Mouse (Mus musculus): ENCODE data around the gene Tmsb4x. TPM values are rescaled to one million over a fixed set of nuclear protein-coding genes. Genes with fewer than 3 reads are reported as not detected.

Tmsb4x gene
- polyA plus RNA-seq, 1 experiment, result 12,467 TPM

DNA sequence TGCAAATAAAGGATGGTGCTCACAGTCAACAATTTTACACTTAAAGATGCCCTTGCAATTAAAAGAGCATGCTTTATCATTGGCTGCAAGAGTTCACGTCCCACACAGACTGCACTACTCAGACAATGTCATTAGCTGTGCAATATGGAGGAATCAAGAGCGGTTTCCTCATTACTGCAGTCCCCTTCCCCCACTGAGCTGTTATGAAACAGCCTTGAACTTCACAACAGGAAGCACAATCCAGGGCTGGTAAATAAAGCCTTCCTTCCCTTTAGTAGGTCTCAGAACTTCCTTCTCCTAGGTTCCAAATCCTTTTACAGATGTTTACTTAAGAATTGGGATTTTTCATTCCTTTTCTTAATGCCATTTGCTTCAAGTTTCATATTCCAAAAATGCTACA is 41.8 kb downstream of the Tmsb4x start:
- no peak overlapping the region for H3K4me3 ChIP-seq (ENCODE audit: insufficient read depth, low read length)
- TF ChIP-seq CTCF (IDR thresholded peaks at IDR 0.05; ENCODE audit: low read depth, low read length) (no peak), POLR2A (IDR thresholded peaks at IDR 0.05; ENCODE audit: borderline replicate concordance, low read depth, low read length) (no peak)
- H3K27ac ChIP-seq (ENCODE audit: insufficient read depth, low read depth, low read length), result peak overlapping the region; percentile 95
- H3K4me1 ChIP-seq (ENCODE audit: control insufficient read depth, insufficient read depth, low read length), result peaks cover 45% of the 10 kb centered on the region

DNA sequence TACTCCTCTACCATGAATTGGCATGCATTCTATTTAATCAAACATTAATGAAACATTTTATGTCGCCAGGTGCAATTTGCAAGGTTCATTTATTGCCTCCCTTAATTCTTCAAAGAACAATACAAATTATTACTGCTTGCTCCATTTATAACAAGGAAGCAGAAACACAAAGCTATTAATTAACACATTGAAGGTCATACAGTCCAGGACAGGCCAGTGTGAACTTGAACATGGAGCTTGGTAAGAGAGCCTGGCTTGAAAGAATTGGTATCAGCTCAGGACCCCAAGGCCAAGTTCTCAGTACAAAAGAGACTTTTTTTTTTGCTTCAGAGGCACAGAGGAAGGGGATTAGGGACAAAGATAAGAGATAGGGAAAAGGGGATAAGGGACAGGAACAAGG is 43.1 kb downstream of the Tmsb4x start:
- Histone ChIP-seq H3K4me3 (ENCODE audit: insufficient read depth, low read length) (no peak overlapping the region), H3K4me1 (ENCODE audit: control insufficient read depth, insufficient read depth, low read length) (peaks cover 37% of the 10 kb centered on the region), H3K27ac (ENCODE audit: insufficient read depth, low read depth, low read length) (peak overlapping the region; percentile 24; the same call in 1 of the 2 replicates)
- no peak for TF ChIP-seq CTCF (IDR thresholded peaks at IDR 0.05; ENCODE audit: low read depth, low read length)
- TF ChIP-seq POLR2A (IDR thresholded peaks at IDR 0.05; ENCODE audit: borderline replicate concordance, low read depth, low read length), result no peak

GRCm38 (mm10) chrX:167157691-167158090 is 51.4 kb downstream of the Tmsb4x start:
- H3K27ac ChIP-seq (ENCODE audit: insufficient read depth, low read depth, low read length), result no peak overlapping the region
- H3K4me3 ChIP-seq (ENCODE audit: insufficient read depth, low read length), result no peak overlapping the region
- H3K4me1 ChIP-seq (ENCODE audit: control insufficient read depth, insufficient read depth, low read length), result peaks cover 9% of the 10 kb centered on the region
- TF ChIP-seq CTCF (IDR thresholded peaks at IDR 0.05; ENCODE audit: low read depth, low read length) (no peak), POLR2A (IDR thresholded peaks at IDR 0.05; ENCODE audit: borderline replicate concordance, low read depth, low read length) (no peak)

Other genes with a start within 250 kb of the Tmsb4x start
- 156 and 229 TPM in 2 replicates for gene Tlr8, start 55.0 kb upstream of the Tmsb4x start, polyA plus RNA-seq (2012; ENCODE audit: insufficient read depth, insufficient read length, missing spikeins)
- 301 and 340 TPM in 2 replicates for gene Tlr7, start 121.2 kb upstream of the Tmsb4x start, polyA plus RNA-seq (2012; ENCODE audit: insufficient read depth, insufficient read length, missing spikeins)
- 18.7 and 18.8 TPM in 2 replicates for gene Prps2, start 173.4 kb upstream of the Tmsb4x start, polyA plus RNA-seq (2012; ENCODE audit: insufficient read depth, insufficient read length, missing spikeins)

Data from bone marrow macrophage, adult 2 months (primary cell).